Mouse (Mus musculus) limb, embryonic 13.5 days (tissue): Measurements from ENCODE around the gene Sla2. TPM values are rescaled to one million over a fixed set of nuclear protein-coding genes. Genes with fewer than 3 reads are reported as not detected.

Experiments used
- polyA plus RNA-seq: library from polyadenylated mRNA; unstranded; fragments of >200 nt; fragmentation: Nextera tagmentation; extraction: Ambion mirVana; gene quantifications from 2 replicates; pipeline ENCODE4 v1.2.1, GENCODE M21; 2015

Gene Sla2
- polyA plus RNA-seq, 1 experiment from 2014 or later: 0.33 TPM

Other genes with a start within 250 kb of the Sla2 start
- 201 and 204 TPM in 2 replicates for gene Myl9, start 111.8 kb downstream of the Sla2 start, polyA plus RNA-seq
- gene Tgif2, start 47.2 kb downstream of the Sla2 start, polyA plus RNA-seq: 79.8 and 87.5 TPM in 2 replicates
- 13.2 and 14.9 TPM in 2 replicates for gene 4930518I15Rik, start 29.2 kb downstream of the Sla2 start, polyA plus RNA-seq
- 153 and 155 TPM in 2 replicates for gene Rab5if, start 24.1 kb downstream of the Sla2 start, polyA plus RNA-seq
- gene Ndrg3, start 104.9 kb upstream of the Sla2 start, polyA plus RNA-seq: 44.7 and 48.6 TPM in 2 replicates
- 42.3 TPM in 2 replicates for gene Dsn1, start 120.0 kb upstream of the Sla2 start, polyA plus RNA-seq
- gene Soga1, start 192.1 kb upstream of the Sla2 start, polyA plus RNA-seq: 4.1 and 4.2 TPM in 2 replicates
- gene Tldc2, start 199.9 kb upstream of the Sla2 start, polyA plus RNA-seq: not detected in 2 replicates
- gene Samhd1, start 248.1 kb upstream of the Sla2 start, polyA plus RNA-seq: 23.6 and 26.6 TPM in 2 replicates